In genomic region chr2:75208821-75209758, GRCm38 (mm10) we compare ENCODE assay signal across 9 mouse cellular contexts.
DNase-seq lines count a peak whose midpoint lies in the region; ATAC-seq lines count a peak whose summit lies in the region.
"Had no signal": no experiment of that assay in that cellular context is flagged by ENCODE, and none has a peak within 500 bp of the region (broad histone marks: within the 10 kb centered on the region; RNA-seq: fewer than 3 reads in every experiment).

No protein-coding gene starts in this region.

- H3K9ac ChIP-seq in embryonic facial prominence, embryonic 15.5 days = no peak overlapping the region
- no peak overlapping the region for H3K9ac ChIP-seq in hindbrain, embryonic 13.5 days

- DNase-seq in gastrocnemius, adult 18-20 months (ENCODE audit: low spot score) = peak; percentile 39
- no peak for DNase-seq in gastrocnemius, postnatal 10 days
- peak; percentile 13 to 55 for DNase-seq in layer of hippocampus, postnatal 14 days (ENCODE audit: low spot score in 2 of 2)
- DNase-seq in right cerebral cortex, adult 2 months (ENCODE audit: low spot score in 2 of 2) = no peak
- DNase-seq in urinary bladder, postnatal 36 days (ENCODE audit: low spot score in 2 of 2) = no peak

- no peaks in the 10 kb centered on the region for H3K36me3 ChIP-seq in embryonic facial prominence, embryonic 15.5 days
- no peaks in the 10 kb centered on the region for H3K36me3 ChIP-seq in hindbrain, embryonic 13.5 days

- no peaks in the 10 kb centered on the region for H3K27me3 ChIP-seq in embryonic facial prominence, embryonic 15.5 days
- no peaks in the 10 kb centered on the region for H3K27me3 ChIP-seq in hindbrain, embryonic 13.5 days

- 44% methylated on average over 27 of the region's 27 CpGs for WGBS in embryonic facial prominence, embryonic 15.5 days
- WGBS in hindbrain, embryonic 13.5 days = 65% methylated on average over 27 of the region's 27 CpGs

- peak overlapping the region; percentile 33 for H3K4me2 ChIP-seq in embryonic facial prominence, embryonic 15.5 days (replicated peaks)
- H3K4me2 ChIP-seq in hindbrain, embryonic 13.5 days = no peak overlapping the region

- peak; percentile 65 for ATAC-seq in embryonic facial prominence, embryonic 15.5 days (ENCODE audit: insufficient number of reproducible peaks, low FRiP score, low TSS enrichment, low read depth)
- ATAC-seq in hindbrain, embryonic 13.5 days (ENCODE audit: low FRiP score) = no peak
- no peak for ATAC-seq in megakaryocyte-erythroid progenitor cell, adult 5-6 weeks (replicated peaks; ENCODE audit: low FRiP score, low TSS enrichment, poor library complexity, severe bottlenecking)
- ATAC-seq: CD4-positive, CD25-positive, alpha-beta regulatory T cell, adult 4 months had no signal

- no peaks in the 10 kb centered on the region for H3K9me3 ChIP-seq in embryonic facial prominence, embryonic 15.5 days (replicated peaks)
- no peaks in the 10 kb centered on the region for H3K9me3 ChIP-seq in hindbrain, embryonic 13.5 days

- H3K4me1 ChIP-seq in embryonic facial prominence, embryonic 15.5 days = peaks cover 12% of the 10 kb centered on the region
- peaks cover 18% of the 10 kb centered on the region for H3K4me1 ChIP-seq in hindbrain, embryonic 13.5 days (replicated peaks)

- 0 out of 2 replicates have a peak overlapping the region, but pooled peaks have one; percentile 9 for H3K27ac ChIP-seq in embryonic facial prominence, embryonic 15.5 days (replicated peaks)
- H3K27ac ChIP-seq in hindbrain, embryonic 13.5 days = peak overlapping the region; percentile 58

- H3K4me3 ChIP-seq in embryonic facial prominence, embryonic 15.5 days (replicated peaks) = peak overlapping the region; percentile 2; the same call in 1 of the 2 replicates
- no peak overlapping the region for H3K4me3 ChIP-seq in hindbrain, embryonic 13.5 days

Comparison
In these comparisons a context has a peak if more than half of its experiments do, and no peak if none do; other contexts are left out.
1. DNase-seq: peak in gastrocnemius, adult 18-20 months (single experiment) and layer of hippocampus, postnatal 14 days (2 of 2); none in gastrocnemius, postnatal 10 days (single experiment), right cerebral cortex, adult 2 months (0 of 2) and urinary bladder, postnatal 36 days (0 of 2).